Mouse (Mus musculus): ENCODE results near the gene Foxf2. TPM values are rescaled to one million over a fixed set of nuclear protein-coding genes. Genes with fewer than 3 reads are reported as not detected.

Gene Foxf2
- polyA plus RNA-seq, 1 experiment from 2014 or later, result 21.9 TPM

- ATAC-seq (ENCODE audit: insufficient number of reproducible peaks, insufficient read depth, low FRiP score, low read depth), result no peak
- 69% methylated on average over 4 of the region's 4 CpGs for WGBS
- no peak overlapping the region for H3K4me3 ChIP-seq (ENCODE audit: low read depth, low read length)
Measured at GRCm38 (mm10) chr13:31635546-31635945, 9.9 kb downstream of the Foxf2 start.

GRCm38 (mm10) chr13:31641517-31641916 is 15.9 kb downstream of the Foxf2 start:
- Histone ChIP-seq H3K9me3 (ENCODE audit: control insufficient read depth, low read depth, low read length) (0 out of 2 replicates have a peak, but pooled peaks cover 5% of the 10 kb centered on the region), H3K27ac (ENCODE audit: low read length) (no peak overlapping the region), H3K4me1 (ENCODE audit: control insufficient read depth, insufficient read depth, low read length) (no peaks in the 10 kb centered on the region), H3K4me3 (ENCODE audit: low read depth, low read length) (no peak overlapping the region), H3K36me3 (ENCODE audit: control insufficient read depth, insufficient read depth, low read length) (no peaks in the 10 kb centered on the region), H3K27me3 (ENCODE audit: control insufficient read depth, insufficient read depth, low read length) (no peaks in the 10 kb centered on the region), H3K9ac (replicated peaks; ENCODE audit: low read depth, low read length) (no peak overlapping the region), H3K4me2 (replicated peaks; ENCODE audit: low read depth, low read length) (no peak overlapping the region)
- WGBS, result 85% methylated on average over 5 of the region's 5 CpGs
- no peak for ATAC-seq (ENCODE audit: insufficient number of reproducible peaks, insufficient read depth, low FRiP score, low read depth)

More at GRCm38 (mm10) chr13:31635546-31635945, 9.9 kb downstream of the Foxf2 start:
- no peaks in the 10 kb centered on the region for H3K36me3 ChIP-seq (ENCODE audit: control insufficient read depth, insufficient read depth, low read length)
- no peaks in the 10 kb centered on the region for H3K9me3 ChIP-seq (ENCODE audit: control insufficient read depth, low read depth, low read length)
- no peak overlapping the region for H3K4me2 ChIP-seq (replicated peaks; ENCODE audit: low read depth, low read length)
- H3K9ac ChIP-seq (replicated peaks; ENCODE audit: low read depth, low read length), result no peak overlapping the region
- no peak overlapping the region for H3K27ac ChIP-seq (ENCODE audit: low read length)
- peaks cover 6% of the 10 kb centered on the region; the same call in 1 of the 2 replicates for H3K27me3 ChIP-seq (ENCODE audit: control insufficient read depth, insufficient read depth, low read length)
- H3K4me1 ChIP-seq (ENCODE audit: control insufficient read depth, insufficient read depth, low read length), result 0 out of 2 replicates have a peak, but pooled peaks cover 2% of the 10 kb centered on the region

- no peak overlapping the region for H3K4me3 ChIP-seq (ENCODE audit: low read depth, low read length)
- no peaks in the 10 kb centered on the region for H3K36me3 ChIP-seq (ENCODE audit: control insufficient read depth, insufficient read depth, low read length)
- no peak overlapping the region for H3K4me2 ChIP-seq (replicated peaks; ENCODE audit: low read depth, low read length)
- H3K27ac ChIP-seq (ENCODE audit: low read length), result no peak overlapping the region
- no peaks in the 10 kb centered on the region for H3K27me3 ChIP-seq (ENCODE audit: control insufficient read depth, insufficient read depth, low read length)
- no peak overlapping the region for H3K9ac ChIP-seq (replicated peaks; ENCODE audit: low read depth, low read length)
- no peaks in the 10 kb centered on the region for H3K4me1 ChIP-seq (ENCODE audit: control insufficient read depth, insufficient read depth, low read length)
- no peak for ATAC-seq (ENCODE audit: insufficient number of reproducible peaks, insufficient read depth, low FRiP score, low read depth)
- H3K9me3 ChIP-seq (ENCODE audit: control insufficient read depth, low read depth, low read length), result no peaks in the 10 kb centered on the region
- 82% methylated on average over 20 of the region's 20 CpGs for WGBS
Measured at GRCm38 (mm10) chr13:31652131-31652745, 26.6 kb downstream of the Foxf2 start.

- WGBS, result 60% methylated on average over 4 of the region's 4 CpGs
- Histone ChIP-seq H3K9ac (replicated peaks; ENCODE audit: low read depth, low read length) (no peak overlapping the region), H3K4me1 (ENCODE audit: control insufficient read depth, insufficient read depth, low read length) (no peaks in the 10 kb centered on the region), H3K36me3 (ENCODE audit: control insufficient read depth, insufficient read depth, low read length) (no peaks in the 10 kb centered on the region), H3K4me3 (ENCODE audit: low read depth, low read length) (no peak overlapping the region), H3K4me2 (replicated peaks; ENCODE audit: low read depth, low read length) (no peak overlapping the region), H3K27ac (ENCODE audit: low read length) (no peak overlapping the region), H3K9me3 (ENCODE audit: control insufficient read depth, low read depth, low read length) (no peaks in the 10 kb centered on the region), H3K27me3 (ENCODE audit: control insufficient read depth, insufficient read depth, low read length) (no peaks in the 10 kb centered on the region)
- ATAC-seq (ENCODE audit: insufficient number of reproducible peaks, insufficient read depth, low FRiP score, low read depth), result no peak
Measured at GRCm38 (mm10) chr13:31656249-31656648, 30.6 kb downstream of the Foxf2 start.

- no peaks in the 10 kb centered on the region for H3K4me1 ChIP-seq (ENCODE audit: control insufficient read depth, insufficient read depth, low read length)
- H3K27me3 ChIP-seq (ENCODE audit: control insufficient read depth, insufficient read depth, low read length), result no peaks in the 10 kb centered on the region
- H3K4me2 ChIP-seq (replicated peaks; ENCODE audit: low read depth, low read length), result no peak overlapping the region
- no peaks in the 10 kb centered on the region for H3K9me3 ChIP-seq (ENCODE audit: control insufficient read depth, low read depth, low read length)
- H3K27ac ChIP-seq (ENCODE audit: low read length), result no peak overlapping the region
- H3K9ac ChIP-seq (replicated peaks; ENCODE audit: low read depth, low read length), result no peak overlapping the region
- H3K4me3 ChIP-seq (ENCODE audit: low read depth, low read length), result no peak overlapping the region
- no peaks in the 10 kb centered on the region for H3K36me3 ChIP-seq (ENCODE audit: control insufficient read depth, insufficient read depth, low read length)
- 89% methylated on average over 4 of the region's 4 CpGs for WGBS
- no peak for ATAC-seq (ENCODE audit: insufficient number of reproducible peaks, insufficient read depth, low FRiP score, low read depth)
Measured at GRCm38 (mm10) chr13:31658212-31658611, 32.6 kb downstream of the Foxf2 start.

- Histone ChIP-seq H3K9ac (replicated peaks; ENCODE audit: low read depth, low read length) (no peak overlapping the region), H3K4me2 (replicated peaks; ENCODE audit: low read depth, low read length) (no peak overlapping the region), H3K4me1 (ENCODE audit: control insufficient read depth, insufficient read depth, low read length) (no peaks in the 10 kb centered on the region), H3K27ac (ENCODE audit: low read length) (no peak overlapping the region), H3K9me3 (ENCODE audit: control insufficient read depth, low read depth, low read length) (no peaks in the 10 kb centered on the region), H3K36me3 (ENCODE audit: control insufficient read depth, insufficient read depth, low read length) (no peaks in the 10 kb centered on the region), H3K4me3 (ENCODE audit: low read depth, low read length) (no peak overlapping the region), H3K27me3 (ENCODE audit: control insufficient read depth, insufficient read depth, low read length) (no peaks in the 10 kb centered on the region)
- WGBS, result 6% methylated on average over 3 of the region's 3 CpGs
- ATAC-seq (ENCODE audit: insufficient number of reproducible peaks, insufficient read depth, low FRiP score, low read depth), result 0 out of 2 replicates have a peak, but pooled peaks have one; percentile 2
Measured at GRCm38 (mm10) chr13:31658963-31659362, 33.3 kb downstream of the Foxf2 start.

- Histone ChIP-seq H3K36me3 (ENCODE audit: control insufficient read depth, insufficient read depth, low read length) (no peaks in the 10 kb centered on the region), H3K27ac (ENCODE audit: low read length) (no peak overlapping the region), H3K9me3 (ENCODE audit: control insufficient read depth, low read depth, low read length) (no peaks in the 10 kb centered on the region), H3K4me3 (ENCODE audit: low read depth, low read length) (no peak overlapping the region), H3K4me2 (replicated peaks; ENCODE audit: low read depth, low read length) (no peak overlapping the region), H3K9ac (replicated peaks; ENCODE audit: low read depth, low read length) (no peak overlapping the region), H3K27me3 (ENCODE audit: control insufficient read depth, insufficient read depth, low read length) (no peaks in the 10 kb centered on the region), H3K4me1 (ENCODE audit: control insufficient read depth, insufficient read depth, low read length) (no peaks in the 10 kb centered on the region)
- WGBS, result 66% methylated on average over 6 of the region's 6 CpGs
- no peak for ATAC-seq (ENCODE audit: insufficient number of reproducible peaks, insufficient read depth, low FRiP score, low read depth)
Measured at GRCm38 (mm10) chr13:31661211-31661610, 35.6 kb downstream of the Foxf2 start.

- Histone ChIP-seq H3K9me3 (ENCODE audit: control insufficient read depth, low read depth, low read length) (no peaks in the 10 kb centered on the region), H3K4me1 (ENCODE audit: control insufficient read depth, insufficient read depth, low read length) (no peaks in the 10 kb centered on the region), H3K36me3 (ENCODE audit: control insufficient read depth, insufficient read depth, low read length) (no peaks in the 10 kb centered on the region), H3K4me2 (replicated peaks; ENCODE audit: low read depth, low read length) (no peak overlapping the region), H3K9ac (replicated peaks; ENCODE audit: low read depth, low read length) (no peak overlapping the region), H3K27ac (ENCODE audit: low read length) (no peak overlapping the region), H3K4me3 (ENCODE audit: low read depth, low read length) (no peak overlapping the region), H3K27me3 (ENCODE audit: control insufficient read depth, insufficient read depth, low read length) (no peaks in the 10 kb centered on the region)
- no peak for ATAC-seq (ENCODE audit: insufficient number of reproducible peaks, insufficient read depth, low FRiP score, low read depth)
- WGBS, result 72% methylated on average over 6 of the region's 6 CpGs
Measured at GRCm38 (mm10) chr13:31665376-31665775, 39.8 kb downstream of the Foxf2 start.
